Mouse (Mus musculus): ENCODE results near the gene Taf5l.

DNA sequence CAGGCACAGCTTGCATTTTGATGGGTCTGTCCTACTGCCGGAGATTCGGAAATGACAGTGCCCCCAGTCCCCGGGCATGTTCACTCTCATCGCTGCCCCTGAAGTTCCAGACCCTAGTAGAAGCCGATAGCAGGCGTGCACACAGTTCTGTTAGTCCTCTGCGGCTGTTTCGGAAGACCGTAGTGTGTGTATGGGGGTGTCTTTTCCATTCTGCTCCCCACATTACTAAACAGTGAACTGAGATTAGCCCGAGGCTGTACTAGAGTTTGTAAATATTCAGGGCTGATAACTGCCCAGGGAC is 71.6 kb downstream of the Taf5l start:
- TF ChIP-seq CTCF (IDR thresholded peaks at IDR 0.05; ENCODE audit: borderline replicate concordance, insufficient read depth, low read length) = no peak
- no peak for TF ChIP-seq POLR2A (IDR thresholded peaks at IDR 0.05; ENCODE audit: low read depth, low read length)
